Mouse (Mus musculus): ENCODE results near the gene Gm20388. TPM values are rescaled to one million over a fixed set of nuclear protein-coding genes. Genes with fewer than 3 reads are reported as not detected.

The Gm20388 gene
- polyA plus RNA-seq, 1 experiment: 23.9 TPM

DNA sequence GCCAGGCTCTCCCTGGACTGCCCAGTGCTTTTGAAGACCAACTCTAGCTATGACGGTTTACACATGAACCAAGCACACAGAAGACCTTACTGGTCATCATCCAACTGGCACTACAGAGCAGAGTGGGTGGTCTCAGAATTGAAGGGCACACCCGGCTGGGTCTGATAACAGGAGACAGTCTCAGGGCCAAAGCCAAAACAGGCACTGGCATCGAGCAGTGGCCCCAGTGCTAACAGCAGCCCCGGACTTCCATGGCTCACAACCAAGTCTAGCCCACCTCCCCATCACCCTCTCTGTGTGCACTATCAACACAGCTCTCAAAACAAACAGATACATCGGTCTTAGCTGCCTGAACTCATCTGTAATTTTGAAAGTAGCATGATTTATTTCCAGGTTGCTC is 1995.2 kb downstream of the Gm20388 start:
- H3K4me3 ChIP-seq (ENCODE audit: insufficient read depth, low read length): peak overlapping the region; percentile 62
- TF ChIP-seq POLR2A (IDR thresholded peaks at IDR 0.05; ENCODE audit: extremely low read depth, insufficient read depth, low read length) (no peak), CTCF (IDR thresholded peaks at IDR 0.05; ENCODE audit: extremely low read depth, insufficient read depth, low read length) (no peak)
- H3K27ac ChIP-seq (ENCODE audit: insufficient read depth, low read length): no peak overlapping the region
- H3K4me1 ChIP-seq (ENCODE audit: control insufficient read depth, insufficient read depth, low read length): peaks cover 7% of the 10 kb centered on the region; the same call in 1 of the 2 replicates

DNA sequence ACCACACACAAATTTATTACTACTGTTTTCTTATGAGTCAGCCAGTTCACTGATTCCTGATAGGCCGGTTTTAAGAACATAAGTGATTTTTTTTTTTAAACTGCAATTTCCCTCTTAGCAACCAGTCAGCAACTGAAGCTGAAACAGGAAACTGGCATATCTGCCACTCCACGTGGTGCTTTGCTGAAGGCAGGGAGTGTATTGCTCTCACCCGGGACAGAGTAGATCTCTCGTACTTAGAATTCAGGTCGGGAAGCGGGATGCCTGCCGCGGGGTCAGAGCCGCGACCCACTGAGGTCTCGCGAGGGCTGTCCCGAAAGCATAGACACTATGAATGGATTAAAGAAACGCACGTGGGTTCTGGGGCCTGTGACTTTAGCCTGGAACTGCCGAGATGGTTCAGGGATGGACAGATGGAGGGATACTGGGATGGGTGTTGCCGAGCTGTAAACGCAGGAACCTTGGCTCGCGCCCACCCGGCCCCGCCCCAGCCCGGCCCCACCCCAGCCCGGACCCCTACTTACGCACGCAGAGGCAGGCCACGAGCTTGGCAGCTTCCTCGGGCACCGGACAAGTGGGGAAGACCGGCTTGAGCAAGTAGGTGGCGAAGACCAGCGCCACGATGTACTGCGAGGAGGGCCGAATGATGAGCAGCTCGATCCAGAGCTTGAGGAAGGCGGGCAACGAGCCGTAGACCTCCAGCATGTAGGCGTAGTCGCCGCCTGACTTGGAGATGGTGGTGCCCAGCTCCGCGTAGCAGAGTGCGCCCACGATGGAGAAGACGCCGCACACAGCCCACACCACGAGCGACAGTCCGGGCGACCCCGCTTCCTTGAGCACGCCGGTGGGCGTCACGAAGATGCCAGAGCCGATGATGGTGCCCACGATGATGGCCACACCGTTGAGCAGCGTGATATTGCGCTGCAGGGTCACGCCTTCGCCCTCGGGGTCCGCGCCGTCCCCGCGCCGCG is 1996.2 kb downstream of the Gm20388 start:
- TF ChIP-seq CTCF (IDR thresholded peaks at IDR 0.05; ENCODE audit: extremely low read depth, insufficient read depth, low read length) (no peak), POLR2A (IDR thresholded peaks at IDR 0.05; ENCODE audit: extremely low read depth, insufficient read depth, low read length) (no peak)
- Histone ChIP-seq H3K4me3 (ENCODE audit: insufficient read depth, low read length) (peak overlapping the region; percentile 62), H3K27ac (ENCODE audit: insufficient read depth, low read length) (peak overlapping the region; percentile 38; the same call in 1 of the 2 replicates), H3K4me1 (ENCODE audit: control insufficient read depth, insufficient read depth, low read length) (peaks cover 7% of the 10 kb centered on the region; the same call in 1 of the 2 replicates)

DNA sequence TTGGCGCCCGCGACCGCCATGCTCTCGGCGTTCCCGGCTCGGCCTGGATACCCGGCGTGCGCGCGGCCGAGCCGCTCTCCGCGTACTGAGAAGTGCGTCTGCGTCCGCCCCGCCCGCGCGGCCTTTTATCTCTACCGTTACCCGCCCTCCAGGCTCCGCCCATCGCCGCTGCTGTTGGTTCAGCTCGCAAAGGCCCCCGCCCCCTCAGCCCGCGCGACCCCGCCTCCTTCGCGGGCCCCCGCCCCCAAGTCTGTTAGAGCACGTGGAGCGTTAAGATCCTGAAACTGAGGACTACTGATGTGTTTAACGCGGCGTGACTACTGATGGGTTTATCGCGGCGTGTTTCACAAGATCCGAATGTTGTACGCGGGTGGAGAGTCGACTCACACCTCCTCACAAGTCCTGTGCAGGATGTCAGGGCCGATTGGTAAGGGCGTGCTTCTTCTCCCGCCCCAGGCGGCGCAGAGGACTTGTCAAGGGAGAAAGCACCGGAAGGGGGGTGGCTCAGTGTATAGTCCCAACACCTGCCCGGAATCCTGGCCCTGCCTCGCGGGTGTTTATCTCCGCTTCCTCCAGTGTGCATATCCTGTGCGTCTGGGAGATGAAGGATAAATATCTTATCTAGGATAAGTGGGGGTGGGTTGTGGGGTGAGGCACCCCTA is 1997.1 kb downstream of the Gm20388 start, which contains the start of gene Slc7a5:
Gene Slc7a5 (minus strand): TSS at position 108 of the 662 bp plus-strand sequence.
- no peak for TF ChIP-seq CTCF (IDR thresholded peaks at IDR 0.05; ENCODE audit: extremely low read depth, insufficient read depth, low read length)
- TF ChIP-seq POLR2A (IDR thresholded peaks at IDR 0.05; ENCODE audit: extremely low read depth, insufficient read depth, low read length): peak; percentile 97

DNA sequence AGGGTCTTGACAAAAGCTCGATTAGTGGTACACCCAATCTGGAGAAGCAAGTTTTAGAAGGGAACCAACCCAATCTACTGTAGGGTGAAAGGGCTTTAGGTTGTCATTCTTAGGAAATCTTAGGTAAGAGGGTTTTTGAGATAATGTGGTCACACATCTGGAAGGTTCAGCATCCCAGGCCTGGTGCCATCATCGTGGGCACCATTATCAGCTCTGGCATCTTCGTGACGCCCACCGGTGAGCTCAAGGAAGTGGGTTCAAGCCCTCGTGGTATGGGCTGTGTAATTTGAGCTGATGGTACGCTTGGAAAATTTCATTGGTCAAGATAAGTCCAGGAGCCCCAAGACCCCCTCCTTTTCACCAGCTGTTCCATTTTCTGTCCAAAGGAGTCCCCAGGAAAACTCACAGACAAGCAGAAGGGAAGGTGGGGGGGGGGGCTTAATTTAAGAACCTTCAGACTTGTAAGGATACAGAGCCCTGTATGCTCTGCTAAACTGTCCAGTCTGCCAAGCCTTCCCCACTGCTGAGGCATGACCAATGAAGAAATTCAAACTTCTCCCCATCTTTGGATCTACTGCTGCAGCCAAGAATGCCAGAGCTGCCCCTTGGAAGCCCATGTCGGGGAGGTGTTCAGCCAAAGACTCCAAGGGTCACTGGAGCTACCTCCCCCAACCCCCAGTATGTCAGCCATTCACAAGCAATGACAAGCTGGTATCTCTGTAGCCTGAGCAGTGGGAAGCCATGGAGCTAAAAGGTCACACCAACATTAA is 1997.9 kb downstream of the Gm20388 start:
- no peak overlapping the region; the same call in 1 of the 2 replicates for H3K4me3 ChIP-seq (ENCODE audit: insufficient read depth, low read length)
- H3K4me1 ChIP-seq (ENCODE audit: control insufficient read depth, insufficient read depth, low read length): peaks cover 7% of the 10 kb centered on the region; the same call in 1 of the 2 replicates
- TF ChIP-seq CTCF (IDR thresholded peaks at IDR 0.05; ENCODE audit: extremely low read depth, insufficient read depth, low read length) (no peak), POLR2A (IDR thresholded peaks at IDR 0.05; ENCODE audit: extremely low read depth, insufficient read depth, low read length) (no peak)
- H3K27ac ChIP-seq (ENCODE audit: insufficient read depth, low read length): no peak overlapping the region

More for the DNA sequence above, 1997.1 kb downstream of the Gm20388 start, which contains the start of gene Slc7a5:
- H3K27ac ChIP-seq (ENCODE audit: insufficient read depth, low read length): peak within 1 kb of the TSS; percentile 38; the same call in 1 of the 2 replicates
- H3K4me1 ChIP-seq (ENCODE audit: control insufficient read depth, insufficient read depth, low read length): peaks cover 7% of the 10 kb centered on the region; the same call in 1 of the 2 replicates
- H3K4me3 ChIP-seq (ENCODE audit: insufficient read depth, low read length): peak within 1 kb of the TSS; percentile 62

DNA sequence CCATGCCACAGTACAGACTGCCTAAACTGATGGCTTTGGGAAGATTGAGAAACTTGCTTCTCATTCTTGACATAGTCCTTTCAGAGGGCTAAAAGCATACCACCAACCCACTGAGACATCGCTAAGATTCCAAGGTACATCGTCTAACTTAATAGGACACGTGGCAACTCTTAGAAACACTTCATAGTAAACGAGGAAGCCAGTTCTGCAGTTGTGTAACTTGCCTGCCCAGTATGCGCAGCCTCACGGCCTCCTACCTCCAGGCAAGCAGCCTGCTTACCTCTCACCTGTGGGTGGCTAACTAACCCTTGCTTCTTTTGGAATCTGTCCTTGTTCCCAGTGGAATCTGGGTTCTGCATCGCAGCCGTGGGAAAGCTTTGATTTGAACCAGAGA is 1998.5 kb downstream of the Gm20388 start:
- no peak overlapping the region for H3K27ac ChIP-seq (ENCODE audit: insufficient read depth, low read length)
- H3K4me1 ChIP-seq (ENCODE audit: control insufficient read depth, insufficient read depth, low read length): peaks cover 7% of the 10 kb centered on the region; the same call in 1 of the 2 replicates
- TF ChIP-seq POLR2A (IDR thresholded peaks at IDR 0.05; ENCODE audit: extremely low read depth, insufficient read depth, low read length) (no peak), CTCF (IDR thresholded peaks at IDR 0.05; ENCODE audit: extremely low read depth, insufficient read depth, low read length) (no peak)
- H3K4me3 ChIP-seq (ENCODE audit: insufficient read depth, low read length): no peak overlapping the region

DNA sequence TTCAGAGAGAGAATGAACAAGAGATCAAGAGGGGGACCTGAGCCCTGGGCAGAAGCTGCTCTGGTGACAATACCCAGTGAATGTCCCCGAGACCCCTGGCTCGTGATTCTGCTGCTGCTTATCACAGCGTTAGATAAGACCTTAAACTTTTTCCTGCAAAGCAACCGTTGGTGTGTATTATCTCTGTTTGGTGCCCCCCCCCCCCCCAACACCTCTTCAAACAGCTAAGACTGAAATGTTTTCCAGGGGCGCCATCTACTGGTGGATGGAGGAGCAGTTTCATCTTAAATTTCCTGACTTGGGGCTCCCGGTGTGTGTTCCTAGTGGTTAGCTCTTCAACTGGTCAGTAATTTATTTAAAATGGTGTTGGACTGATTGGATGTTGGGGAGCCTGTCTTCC is 1999.0 kb downstream of the Gm20388 start:
- Histone ChIP-seq H3K4me1 (ENCODE audit: control insufficient read depth, insufficient read depth, low read length) (peaks cover 7% of the 10 kb centered on the region; the same call in 1 of the 2 replicates), H3K27ac (ENCODE audit: insufficient read depth, low read length) (no peak overlapping the region), H3K4me3 (ENCODE audit: insufficient read depth, low read length) (no peak overlapping the region)
- TF ChIP-seq CTCF (IDR thresholded peaks at IDR 0.05; ENCODE audit: extremely low read depth, insufficient read depth, low read length) (peak; percentile 53), POLR2A (IDR thresholded peaks at IDR 0.05; ENCODE audit: extremely low read depth, insufficient read depth, low read length) (no peak)

DNA sequence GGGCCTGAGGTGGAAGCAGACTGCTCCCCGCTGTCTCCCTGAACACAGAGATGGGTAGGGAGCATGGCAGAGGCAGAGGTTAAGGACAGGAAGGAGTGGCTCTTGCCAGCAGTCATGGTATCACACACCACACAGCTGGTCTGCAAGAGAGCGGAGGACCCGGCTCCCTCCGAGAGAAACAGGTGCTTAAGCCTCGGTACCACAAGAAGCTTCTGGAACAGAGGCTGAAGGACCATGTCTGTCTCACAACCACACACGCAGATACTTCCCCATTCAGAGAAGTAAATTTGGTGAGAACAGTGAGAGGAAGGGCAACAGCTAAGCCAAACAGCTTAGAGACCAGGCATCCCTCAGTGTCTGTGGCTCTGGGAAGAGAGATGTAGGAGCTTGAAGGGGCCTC is 2000.8 kb downstream of the Gm20388 start:
- H3K27ac ChIP-seq (ENCODE audit: insufficient read depth, low read length): peak overlapping the region; percentile 68
- no peak overlapping the region for H3K4me3 ChIP-seq (ENCODE audit: insufficient read depth, low read length)
- TF ChIP-seq POLR2A (IDR thresholded peaks at IDR 0.05; ENCODE audit: extremely low read depth, insufficient read depth, low read length) (no peak), CTCF (IDR thresholded peaks at IDR 0.05; ENCODE audit: extremely low read depth, insufficient read depth, low read length) (no peak)
- H3K4me1 ChIP-seq (ENCODE audit: control insufficient read depth, insufficient read depth, low read length): peaks cover 2% of the 10 kb centered on the region; the same call in 1 of the 2 replicates

DNA sequence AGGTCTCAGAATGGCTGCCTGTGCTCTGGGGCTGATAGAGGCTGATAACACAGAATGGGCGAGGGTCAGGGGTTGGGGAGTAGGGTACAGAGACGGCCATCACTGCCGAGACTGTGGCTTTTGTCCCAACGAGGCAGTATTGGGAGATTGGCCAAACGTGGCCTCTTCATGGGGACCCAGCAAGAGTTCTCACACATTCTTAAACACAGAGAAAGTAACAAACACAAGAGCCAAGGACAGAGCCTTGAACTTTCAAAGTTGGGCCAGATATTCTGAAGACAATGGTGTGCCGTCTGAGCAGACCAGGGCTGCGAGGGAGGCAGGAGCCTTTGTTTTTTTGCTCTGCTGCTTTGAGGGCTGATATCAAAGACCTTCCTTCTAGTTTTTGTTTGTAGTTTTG is 2001.3 kb downstream of the Gm20388 start:
- Histone ChIP-seq H3K4me1 (ENCODE audit: control insufficient read depth, insufficient read depth, low read length) (peaks cover 2% of the 10 kb centered on the region; the same call in 1 of the 2 replicates), H3K27ac (ENCODE audit: insufficient read depth, low read length) (peak overlapping the region; percentile 68), H3K4me3 (ENCODE audit: insufficient read depth, low read length) (no peak overlapping the region)
- TF ChIP-seq CTCF (IDR thresholded peaks at IDR 0.05; ENCODE audit: extremely low read depth, insufficient read depth, low read length): no peak
- TF ChIP-seq POLR2A (IDR thresholded peaks at IDR 0.05; ENCODE audit: extremely low read depth, insufficient read depth, low read length): no peak

All from cortical plate, adult 2 months (tissue).